Mouse (Mus musculus) forebrain, embryonic 10.5 days (tissue): ENCODE data around the gene Rdh11. TPM values are rescaled to one million over a fixed set of nuclear protein-coding genes. Genes with fewer than 3 reads are reported as not detected.

Experiments
- DNase-seq: peaks from one replicate; pipeline ENCODE4 v3.0.0-alpha.2; 2017; ENCODE audit warnings: low spot score; ENCODE audit errors: extremely low spot score
- H3K27ac ChIP-seq: fragments of 300-500 bp; sonication (generic); 2 replicates; pipeline ENCODE4 v1.5.1; 2016; ENCODE audit warnings: mild to moderate bottlenecking
- H3K27me3 ChIP-seq: fragments of 300-500 bp; sonication (generic); 2 replicates; pipeline ENCODE4 v1.6.1; 2016; ENCODE audit warnings: mild to moderate bottlenecking; ENCODE audit not compliant: poor library complexity, severe bottlenecking
- H3K36me3 ChIP-seq: fragments of 300-500 bp; sonication (generic); replicated peaks from 2 replicates; pipeline ENCODE4 v1.6.1; 2016; ENCODE audit warnings: mild to moderate bottlenecking, moderate library complexity
- H3K4me1 ChIP-seq: fragments of 300-500 bp; sonication (generic); 2 replicates; pipeline ENCODE4 v1.6.1; 2016
- H3K4me3 ChIP-seq: fragments of 300-500 bp; sonication (generic); 2 replicates; pipeline ENCODE4 v1.5.1; 2016; ENCODE audit warnings: mild to moderate bottlenecking, moderate library complexity
- H3K9me3 ChIP-seq: fragments of 300-500 bp; sonication (generic); 2 replicates; pipeline ENCODE4 v1.6.1; 2016; ENCODE audit warnings: mild to moderate bottlenecking, moderate library complexity
- WGBS: fragments of 180-500 bp; shearing (Covaris S2); methylation state at CpG from one replicate; pipeline ENCODE4 v1.1.7; 2016; 5-methylcytosine and 5-hydroxymethylcytosine counted together
- polyA plus RNA-seq: library from polyadenylated mRNA; unstranded; fragments of >200 nt; fragmentation: Nextera tagmentation; extraction: Ambion mirVana; gene quantifications from 2 replicates; pipeline ENCODE4 v1.2.1, GENCODE M21; 2016

Rdh11 gene
- polyA plus RNA-seq, 1 experiment from 2014 or later, result 20.7 TPM

- Histone ChIP-seq H3K36me3 (peaks cover 36% of the 10 kb centered on the region), H3K4me1 (peaks cover 22% of the 10 kb centered on the region), H3K27me3 (no peaks in the 10 kb centered on the region), H3K27ac (no peak overlapping the region), H3K9me3 (no peaks in the 10 kb centered on the region), H3K4me3 (no peak overlapping the region)
- DNase-seq, result no peak
- 92% methylated on average over 5 of the region's 5 CpGs for WGBS
These were observed 18.4 kb downstream of the Rdh11 start for GRCm38 (mm10) chr12:79173721-79174120.

- DNase-seq, result peak; percentile 89
- Histone ChIP-seq H3K9me3 (no peaks in the 10 kb centered on the region), H3K4me3 (peak within 1 kb of the TSS; percentile 98), H3K36me3 (peaks cover 30% of the 10 kb centered on the region), H3K27me3 (no peaks in the 10 kb centered on the region), H3K27ac (peak within 1 kb of the TSS; percentile 99), H3K4me1 (peaks cover 22% of the 10 kb centered on the region)
- under 1% methylated on average over 73 of the region's 73 CpGs for WGBS
These were observed 19.8 kb downstream of the Rdh11 start, which contains the start of gene Vti1b for GRCm38 (mm10) chr12:79172019-79172941. TSS of gene Vti1b (minus strand) at chr12:79172667.

- H3K4me3 ChIP-seq, result peak overlapping the region; percentile 98
- DNase-seq, result no peak
- H3K9me3 ChIP-seq, result no peaks in the 10 kb centered on the region
- H3K27me3 ChIP-seq, result no peaks in the 10 kb centered on the region
- H3K27ac ChIP-seq, result no peak overlapping the region
- H3K36me3 ChIP-seq, result peaks cover 22% of the 10 kb centered on the region
- H3K4me1 ChIP-seq, result peaks cover 22% of the 10 kb centered on the region
- WGBS, result 45% methylated on average over 12 of the region's 12 CpGs
These were observed 20.7 kb downstream of the Rdh11 start for GRCm38 (mm10) chr12:79171269-79171995.

- 87% methylated on average over 3 of the region's 3 CpGs for WGBS
These were observed 21.7 kb downstream of the Rdh11 start for GRCm38 (mm10) chr12:79170421-79170820.

GRCm38 (mm10) chr12:79169173-79169572 lies 22.9 kb downstream of the Rdh11 start:
- no peaks in the 10 kb centered on the region for H3K9me3 ChIP-seq
- DNase-seq, result no peak
- peaks cover 18% of the 10 kb centered on the region for H3K36me3 ChIP-seq
- H3K4me3 ChIP-seq, result no peak overlapping the region
- no peaks in the 10 kb centered on the region for H3K27me3 ChIP-seq
- peaks cover 22% of the 10 kb centered on the region for H3K4me1 ChIP-seq
- H3K27ac ChIP-seq, result no peak overlapping the region

More at GRCm38 (mm10) chr12:79170421-79170820, 21.7 kb downstream of the Rdh11 start:
- no peak overlapping the region for H3K4me3 ChIP-seq
- H3K36me3 ChIP-seq, result peaks cover 17% of the 10 kb centered on the region
- DNase-seq, result no peak
- H3K9me3 ChIP-seq, result no peaks in the 10 kb centered on the region
- H3K27ac ChIP-seq, result no peak overlapping the region
- peaks cover 22% of the 10 kb centered on the region for H3K4me1 ChIP-seq
- H3K27me3 ChIP-seq, result no peaks in the 10 kb centered on the region

GRCm38 (mm10) chr12:79162876-79163275 lies 29.2 kb downstream of the Rdh11 start:
- 94% methylated on average over 3 of the region's 3 CpGs for WGBS
- H3K36me3 ChIP-seq, result peaks cover 78% of the 10 kb centered on the region

GRCm38 (mm10) chr12:79149653-79150052 lies 42.4 kb downstream of the Rdh11 start:
- Histone ChIP-seq H3K27me3 (no peaks in the 10 kb centered on the region), H3K27ac (no peak overlapping the region), H3K4me3 (no peak overlapping the region), H3K9me3 (no peaks in the 10 kb centered on the region), H3K4me1 (no peaks in the 10 kb centered on the region), H3K36me3 (peaks cover 12% of the 10 kb centered on the region)
- 91% methylated on average over 6 of the region's 6 CpGs for WGBS
- DNase-seq, result no peak

More at GRCm38 (mm10) chr12:79162876-79163275, 29.2 kb downstream of the Rdh11 start:
- no peak for DNase-seq
- H3K4me1 ChIP-seq, result no peaks in the 10 kb centered on the region
- no peak overlapping the region for H3K27ac ChIP-seq
- H3K27me3 ChIP-seq, result no peaks in the 10 kb centered on the region
- H3K4me3 ChIP-seq, result no peak overlapping the region
- H3K9me3 ChIP-seq, result no peaks in the 10 kb centered on the region

GRCm38 (mm10) chr12:79141384-79141783 lies 50.7 kb downstream of the Rdh11 start:
- Histone ChIP-seq H3K36me3 (no peaks in the 10 kb centered on the region), H3K27me3 (no peaks in the 10 kb centered on the region), H3K27ac (no peak overlapping the region), H3K9me3 (no peaks in the 10 kb centered on the region), H3K4me1 (no peaks in the 10 kb centered on the region), H3K4me3 (no peak overlapping the region)
- no peak for DNase-seq

GRCm38 (mm10) chr12:79140811-79141210 lies 51.3 kb downstream of the Rdh11 start:
- Histone ChIP-seq H3K27me3 (no peaks in the 10 kb centered on the region), H3K9me3 (no peaks in the 10 kb centered on the region), H3K36me3 (no peaks in the 10 kb centered on the region), H3K4me1 (no peaks in the 10 kb centered on the region), H3K27ac (no peak overlapping the region), H3K4me3 (no peak overlapping the region)
- DNase-seq, result no peak
- 87% methylated on average over 2 of the region's 2 CpGs for WGBS

GRCm38 (mm10) chr12:79139417-79139816 lies 52.7 kb downstream of the Rdh11 start:
- 63% methylated on average over 1 of the region's 1 CpGs for WGBS
- 0 out of 2 replicates have a peak, but pooled peaks cover 2% of the 10 kb centered on the region for H3K4me1 ChIP-seq
- H3K27ac ChIP-seq, result no peak overlapping the region
- no peak for DNase-seq
- no peaks in the 10 kb centered on the region for H3K36me3 ChIP-seq
- no peaks in the 10 kb centered on the region for H3K27me3 ChIP-seq
- no peaks in the 10 kb centered on the region for H3K9me3 ChIP-seq
- no peak overlapping the region for H3K4me3 ChIP-seq

- H3K36me3 ChIP-seq, result no peaks in the 10 kb centered on the region
- H3K4me1 ChIP-seq, result 0 out of 2 replicates have a peak, but pooled peaks cover 2% of the 10 kb centered on the region
- H3K4me3 ChIP-seq, result no peak overlapping the region
- DNase-seq, result no peak
- H3K9me3 ChIP-seq, result no peaks in the 10 kb centered on the region
- H3K27ac ChIP-seq, result no peak overlapping the region
- no peaks in the 10 kb centered on the region for H3K27me3 ChIP-seq
These were observed 53.1 kb downstream of the Rdh11 start for GRCm38 (mm10) chr12:79138999-79139398.

GRCm38 (mm10) chr12:79136949-79137348 lies 55.1 kb downstream of the Rdh11 start:
- 78% methylated on average over 7 of the region's 7 CpGs for WGBS
- no peak overlapping the region for H3K4me3 ChIP-seq
- 0 out of 2 replicates have a peak, but pooled peaks cover 2% of the 10 kb centered on the region for H3K4me1 ChIP-seq
- no peaks in the 10 kb centered on the region for H3K36me3 ChIP-seq
- no peaks in the 10 kb centered on the region for H3K9me3 ChIP-seq
- peaks cover 19% of the 10 kb centered on the region for H3K27me3 ChIP-seq
- DNase-seq, result no peak
- no peak overlapping the region for H3K27ac ChIP-seq

- Histone ChIP-seq H3K4me3 (no peak overlapping the region), H3K27me3 (peaks cover 37% of the 10 kb centered on the region), H3K4me1 (peaks cover 18% of the 10 kb centered on the region), H3K27ac (no peak overlapping the region), H3K36me3 (no peaks in the 10 kb centered on the region), H3K9me3 (no peaks in the 10 kb centered on the region)
- no peak for DNase-seq
- WGBS, result 42% methylated on average over 4 of the region's 4 CpGs
These were observed 57.0 kb downstream of the Rdh11 start for GRCm38 (mm10) chr12:79135105-79135504.
